Mouse (Mus musculus) stomach, postnatal 0 days (tissue): Measurements from ENCODE around the gene Fto. TPM values are rescaled to one million over a fixed set of nuclear protein-coding genes. Genes with fewer than 3 reads are reported as not detected.

Experiments
- ATAC-seq: fragments of 200-750 bp; cut with Nextera tagmentation; 2 replicates; pipeline ENCODE4 v1.8.0; 2017; ENCODE audit not compliant: low FRiP score, low TSS enrichment
- DNase-seq: peaks from one replicate; pipeline ENCODE4 v3.0.0-alpha.2; 2016; ENCODE audit warnings: low spot score
- H3K27ac ChIP-seq: fragments of 300-500 bp; sonication (generic); replicated peaks from 2 replicates; pipeline ENCODE4 v1.5.1; 2014; ENCODE audit warnings: mild to moderate bottlenecking, control low read depth
- H3K27me3 ChIP-seq: fragments of 300-500 bp; sonication (generic); 2 replicates; pipeline ENCODE4 v1.6.1; 2014; ENCODE audit warnings: low read length; ENCODE audit not compliant: control insufficient read depth, insufficient read depth
- H3K36me3 ChIP-seq: fragments of 300-500 bp; sonication (generic); 2 replicates; pipeline ENCODE4 v1.6.1; 2014; ENCODE audit warnings: low read length, mixed read lengths; ENCODE audit not compliant: control insufficient read depth, insufficient read depth
- H3K4me1 ChIP-seq: fragments of 300-500 bp; sonication (generic); replicated peaks from 2 replicates; pipeline ENCODE4 v1.6.1; 2014; ENCODE audit warnings: antibody characterized with exemption; ENCODE audit not compliant: control insufficient read depth, insufficient read depth
- H3K4me2 ChIP-seq: fragments of 300-500 bp; sonication (generic); replicated peaks from 2 replicates; pipeline ENCODE4 v1.6.1; 2014; ENCODE audit warnings: low read depth, mild to moderate bottlenecking, control low read depth, moderate library complexity
- H3K4me3 ChIP-seq: fragments of 300-500 bp; sonication (generic); 2 replicates; pipeline ENCODE4 v1.5.1; 2014; ENCODE audit warnings: low read depth, low read length, control low read depth
- H3K9ac ChIP-seq: fragments of 300-500 bp; sonication (generic); 2 replicates; pipeline ENCODE4 v1.6.1; 2014; ENCODE audit warnings: mild to moderate bottlenecking, low read length, control low read depth, mixed read lengths
- H3K9me3 ChIP-seq: fragments of 300-500 bp; sonication (generic); 2 replicates; pipeline ENCODE4 v1.6.1; 2016; ENCODE audit warnings: low read length; ENCODE audit not compliant: control insufficient read depth
- CTCF ChIP-seq: IDR thresholded peaks from 2 replicates; pipeline ENCODE4 v1.5.1; 2016; ENCODE audit warnings: antibody characterized with exemption, low read depth, mild to moderate bottlenecking, moderate library complexity
- EP300 ChIP-seq: optimal IDR thresholded peaks from 2 replicates; pipeline ENCODE3; 2016; ENCODE audit warnings: antibody characterized with exemption
- WGBS: fragments of 180-500 bp; shearing (Covaris S2); extraction: QIAGEN DNeasy Blood & Tissue Kit; methylation state at CpG from one replicate; pipeline ENCODE4 v1.1.7; 2014; 5-methylcytosine and 5-hydroxymethylcytosine counted together
- polyA plus RNA-seq: library from polyadenylated mRNA; unstranded; fragments of >200 nt; fragmentation: Nextera tagmentation; extraction: Ambion mirVana; gene quantifications from 2 replicates; pipeline ENCODE4 v1.2.1, GENCODE M21; 2015

Gene Fto
- polyA plus RNA-seq, 1 experiment from 2014 or later: 25.7 TPM

GRCm38 (mm10) chr8:91560017-91560591 lies 246.8 kb downstream of the Fto start:
- 72% methylated on average over 6 of the region's 6 CpGs for WGBS
- DNase-seq (no peak), ATAC-seq (no peak)

GRCm38 (mm10) chr8:91561241-91561640 lies 247.9 kb downstream of the Fto start:
- no peak overlapping the region for H3K4me2 ChIP-seq
- ATAC-seq: peak; percentile 51; the same call in 1 of the 2 replicates
- no peak overlapping the region for H3K4me3 ChIP-seq
- WGBS: 64% methylated on average over 4 of the region's 4 CpGs
- H3K9me3 ChIP-seq: no peaks in the 10 kb centered on the region
- no peaks in the 10 kb centered on the region for H3K27me3 ChIP-seq
- no peak overlapping the region for H3K9ac ChIP-seq
- DNase-seq: no peak
- H3K4me1 ChIP-seq: 0 out of 2 replicates have a peak, but pooled peaks cover 3% of the 10 kb centered on the region
- no peak for TF ChIP-seq CTCF
- no peak for TF ChIP-seq EP300
- peak overlapping the region; percentile 84; the same call in 1 of the 2 replicates for H3K27ac ChIP-seq
- H3K36me3 ChIP-seq: no peaks in the 10 kb centered on the region

More at GRCm38 (mm10) chr8:91560017-91560591, 246.8 kb downstream of the Fto start:
- no peaks in the 10 kb centered on the region for H3K36me3 ChIP-seq
- H3K4me1 ChIP-seq: no peaks in the 10 kb centered on the region
- TF ChIP-seq EP300 (no peak), CTCF (no peak)
- no peak overlapping the region for H3K9ac ChIP-seq
- H3K4me3 ChIP-seq: no peak overlapping the region
- no peak overlapping the region for H3K4me2 ChIP-seq
- no peak overlapping the region for H3K27ac ChIP-seq
- no peaks in the 10 kb centered on the region for H3K9me3 ChIP-seq
- no peaks in the 10 kb centered on the region for H3K27me3 ChIP-seq

GRCm38 (mm10) chr8:91562600-91562999 lies 249.3 kb downstream of the Fto start:
- TF ChIP-seq EP300 (no peak), CTCF (no peak)
- peak overlapping the region; percentile 75 for H3K27ac ChIP-seq
- no peaks in the 10 kb centered on the region for H3K9me3 ChIP-seq
- no peaks in the 10 kb centered on the region for H3K27me3 ChIP-seq
- no peak overlapping the region for H3K4me2 ChIP-seq
- H3K9ac ChIP-seq: no peak overlapping the region
- no peak for ATAC-seq
- H3K36me3 ChIP-seq: no peaks in the 10 kb centered on the region
- 0 out of 2 replicates have a peak, but pooled peaks cover 5% of the 10 kb centered on the region for H3K4me1 ChIP-seq
- 67% methylated on average over 7 of the region's 7 CpGs for WGBS
- DNase-seq: no peak
- no peak overlapping the region for H3K4me3 ChIP-seq

DNA sequence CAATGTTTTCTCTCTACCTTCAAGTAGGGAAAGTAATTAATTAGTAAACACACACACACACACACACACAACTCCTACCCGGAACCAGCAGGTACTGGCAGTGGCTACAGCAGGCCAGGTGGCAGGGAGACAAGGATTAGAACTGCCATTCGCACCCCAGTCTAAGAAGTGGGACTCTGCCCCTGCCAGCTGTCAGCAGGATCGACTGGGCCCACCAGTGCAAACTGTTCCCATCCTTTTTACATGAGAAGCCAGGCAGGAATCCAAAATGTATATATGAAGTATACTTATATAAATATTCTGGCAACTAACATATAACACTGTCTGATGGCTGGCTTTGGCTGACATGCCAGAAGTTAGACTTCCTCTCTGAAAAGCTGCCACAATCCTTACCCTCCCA lies 250.0 kb downstream of the Fto start:
- no peak for TF ChIP-seq CTCF
- no peak for TF ChIP-seq EP300
- H3K9ac ChIP-seq: no peak overlapping the region
- peak overlapping the region; percentile 75 for H3K27ac ChIP-seq
- H3K4me2 ChIP-seq: no peak overlapping the region
- no peaks in the 10 kb centered on the region for H3K36me3 ChIP-seq
- DNase-seq: no peak
- H3K27me3 ChIP-seq: no peaks in the 10 kb centered on the region
- H3K4me1 ChIP-seq: 0 out of 2 replicates have a peak, but pooled peaks cover 5% of the 10 kb centered on the region
- ATAC-seq: no peak
- no peak overlapping the region for H3K4me3 ChIP-seq
- 60% methylated on average over 3 of the region's 3 CpGs for WGBS
- H3K9me3 ChIP-seq: no peaks in the 10 kb centered on the region

GRCm38 (mm10) chr8:91565869-91566502 lies 252.7 kb downstream of the Fto start:
- H3K9me3 ChIP-seq: no peaks in the 10 kb centered on the region
- ATAC-seq (no peak), DNase-seq (no peak)
- 0 out of 2 replicates have a peak, but pooled peaks cover 5% of the 10 kb centered on the region for H3K4me1 ChIP-seq
- WGBS: 27% methylated on average over 12 of the region's 12 CpGs
- H3K4me3 ChIP-seq: no peak overlapping the region
- no peak overlapping the region for H3K9ac ChIP-seq
- H3K36me3 ChIP-seq: no peaks in the 10 kb centered on the region
- H3K4me2 ChIP-seq: no peak overlapping the region
- TF ChIP-seq EP300: no peak
- no peak for TF ChIP-seq CTCF
- H3K27ac ChIP-seq: peak overlapping the region; percentile 70
- H3K27me3 ChIP-seq: no peaks in the 10 kb centered on the region

DNA sequence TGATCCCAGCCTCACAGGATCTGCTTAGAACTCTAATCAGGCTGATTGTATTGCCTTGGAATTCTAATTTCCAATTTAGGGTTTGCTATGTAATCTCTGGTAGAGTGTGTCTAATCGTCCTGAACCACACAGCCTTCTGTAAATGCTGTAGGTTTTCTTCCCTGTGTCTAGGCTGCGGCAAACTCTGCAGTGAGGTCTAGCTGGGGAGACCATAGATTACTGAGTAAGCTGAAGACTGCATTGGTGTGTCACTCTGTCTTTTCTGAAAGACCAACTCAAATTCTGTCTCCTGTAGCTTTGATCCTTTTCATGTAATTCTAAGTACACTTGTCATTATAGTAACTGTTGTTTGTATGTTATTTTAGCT lies 253.2 kb downstream of the Fto start:
- Histone ChIP-seq H3K4me3 (no peak overlapping the region), H3K27ac (peak overlapping the region; percentile 70; the same call in 1 of the 2 replicates), H3K9ac (no peak overlapping the region), H3K9me3 (no peaks in the 10 kb centered on the region), H3K27me3 (no peaks in the 10 kb centered on the region), H3K4me2 (no peak overlapping the region), H3K4me1 (0 out of 2 replicates have a peak, but pooled peaks cover 5% of the 10 kb centered on the region), H3K36me3 (no peaks in the 10 kb centered on the region)
- WGBS: 66% methylated on average over 2 of the region's 2 CpGs
- TF ChIP-seq CTCF: no peak
- no peak for TF ChIP-seq EP300
- ATAC-seq (no peak), DNase-seq (no peak)
